Mouse (Mus musculus): Measurements from ENCODE around the gene Zdhhc7. TPM values are rescaled to one million over a fixed set of nuclear protein-coding genes. Genes with fewer than 3 reads are reported as not detected.

Zdhhc7 gene
- polyA plus RNA-seq, 1 experiment from 2014 or later: 36.2 TPM

- no peak overlapping the region for H3K9ac ChIP-seq (replicated peaks; ENCODE audit: low read length)
- no peak overlapping the region for H3K4me3 ChIP-seq (ENCODE audit: low read length)
- H3K4me1 ChIP-seq (ENCODE audit: insufficient read depth, low read length): peaks cover 5% of the 10 kb centered on the region; the same call in 1 of the 2 replicates
- no peaks in the 10 kb centered on the region for H3K36me3 ChIP-seq (ENCODE audit: insufficient read depth, low read length)
- 71% methylated on average over 7 of the region's 7 CpGs for WGBS
- no peak overlapping the region for H3K4me2 ChIP-seq (replicated peaks; ENCODE audit: low read depth, low read length)
- H3K27ac ChIP-seq (ENCODE audit: low read length): no peak overlapping the region
- no peaks in the 10 kb centered on the region for H3K27me3 ChIP-seq (ENCODE audit: insufficient read depth, low read length)
- no peaks in the 10 kb centered on the region for H3K9me3 ChIP-seq (ENCODE audit: low read length)
- ATAC-seq (ENCODE audit: low FRiP score, low TSS enrichment): no peak
Measured at GRCm38 (mm10) chr8:120133169-120133568, 31.9 kb upstream of the Zdhhc7 start.

- Histone ChIP-seq H3K9me3 (ENCODE audit: low read length) (no peaks in the 10 kb centered on the region), H3K36me3 (ENCODE audit: insufficient read depth, low read length) (no peaks in the 10 kb centered on the region), H3K9ac (replicated peaks; ENCODE audit: low read length) (no peak overlapping the region), H3K4me2 (replicated peaks; ENCODE audit: low read depth, low read length) (no peak overlapping the region), H3K4me3 (ENCODE audit: low read length) (no peak overlapping the region), H3K4me1 (ENCODE audit: insufficient read depth, low read length) (peaks cover 15% of the 10 kb centered on the region), H3K27ac (ENCODE audit: low read length) (no peak overlapping the region), H3K27me3 (ENCODE audit: insufficient read depth, low read length) (no peaks in the 10 kb centered on the region)
- ATAC-seq (ENCODE audit: low FRiP score, low TSS enrichment): no peak
- WGBS: 87% methylated on average over 8 of the region's 8 CpGs
Measured at GRCm38 (mm10) chr8:120131158-120131557, 29.9 kb upstream of the Zdhhc7 start.

- Histone ChIP-seq H3K4me3 (ENCODE audit: low read length) (no peak overlapping the region), H3K9ac (replicated peaks; ENCODE audit: low read length) (no peak overlapping the region), H3K27ac (ENCODE audit: low read length) (no peak overlapping the region), H3K27me3 (ENCODE audit: insufficient read depth, low read length) (no peaks in the 10 kb centered on the region), H3K4me1 (ENCODE audit: insufficient read depth, low read length) (peaks cover 30% of the 10 kb centered on the region), H3K9me3 (ENCODE audit: low read length) (no peaks in the 10 kb centered on the region), H3K36me3 (ENCODE audit: insufficient read depth, low read length) (no peaks in the 10 kb centered on the region), H3K4me2 (replicated peaks; ENCODE audit: low read depth, low read length) (no peak overlapping the region)
- no peak for ATAC-seq (ENCODE audit: low FRiP score, low TSS enrichment)
- 52% methylated on average over 4 of the region's 4 CpGs for WGBS
Measured at GRCm38 (mm10) chr8:120129547-120129946, 28.3 kb upstream of the Zdhhc7 start.

- WGBS: 30% methylated on average over 14 of the region's 14 CpGs
- no peaks in the 10 kb centered on the region for H3K36me3 ChIP-seq (ENCODE audit: insufficient read depth, low read length)
- H3K4me1 ChIP-seq (ENCODE audit: insufficient read depth, low read length): peaks cover 30% of the 10 kb centered on the region
- peak; percentile 64; the same call in 1 of the 2 replicates for ATAC-seq (ENCODE audit: low FRiP score, low TSS enrichment)
- H3K4me2 ChIP-seq (replicated peaks; ENCODE audit: low read depth, low read length): 0 out of 2 replicates have a peak overlapping the region, but pooled peaks have one; percentile 5
- H3K27me3 ChIP-seq (ENCODE audit: insufficient read depth, low read length): no peaks in the 10 kb centered on the region
- no peaks in the 10 kb centered on the region for H3K9me3 ChIP-seq (ENCODE audit: low read length)
- H3K27ac ChIP-seq (ENCODE audit: low read length): peak overlapping the region; percentile 75
- H3K9ac ChIP-seq (replicated peaks; ENCODE audit: low read length): 0 out of 2 replicates have a peak overlapping the region, but pooled peaks have one; percentile 2
- H3K4me3 ChIP-seq (ENCODE audit: low read length): no peak overlapping the region
Measured at GRCm38 (mm10) chr8:120126357-120127161, 25.3 kb upstream of the Zdhhc7 start.

- no peak overlapping the region; the same call in 1 of the 2 replicates for H3K9ac ChIP-seq (replicated peaks; ENCODE audit: low read length)
- WGBS: 46% methylated on average over 7 of the region's 7 CpGs
- H3K27me3 ChIP-seq (ENCODE audit: insufficient read depth, low read length): no peaks in the 10 kb centered on the region
- no peak for ATAC-seq (ENCODE audit: low FRiP score, low TSS enrichment)
- peaks cover 29% of the 10 kb centered on the region for H3K4me1 ChIP-seq (ENCODE audit: insufficient read depth, low read length)
- no peak overlapping the region for H3K27ac ChIP-seq (ENCODE audit: low read length)
- no peaks in the 10 kb centered on the region for H3K9me3 ChIP-seq (ENCODE audit: low read length)
- H3K36me3 ChIP-seq (ENCODE audit: insufficient read depth, low read length): no peaks in the 10 kb centered on the region
- no peak overlapping the region for H3K4me2 ChIP-seq (replicated peaks; ENCODE audit: low read depth, low read length)
- no peak overlapping the region for H3K4me3 ChIP-seq (ENCODE audit: low read length)
Measured at GRCm38 (mm10) chr8:120124836-120125389, 23.6 kb upstream of the Zdhhc7 start.

- Histone ChIP-seq H3K9ac (replicated peaks; ENCODE audit: low read length) (no peak overlapping the region), H3K36me3 (ENCODE audit: insufficient read depth, low read length) (no peaks in the 10 kb centered on the region), H3K4me1 (ENCODE audit: insufficient read depth, low read length) (peaks cover 25% of the 10 kb centered on the region), H3K27ac (ENCODE audit: low read length) (peak overlapping the region; percentile 0; the same call in 1 of the 2 replicates), H3K4me2 (replicated peaks; ENCODE audit: low read depth, low read length) (no peak overlapping the region), H3K27me3 (ENCODE audit: insufficient read depth, low read length) (no peaks in the 10 kb centered on the region), H3K9me3 (ENCODE audit: low read length) (no peaks in the 10 kb centered on the region), H3K4me3 (ENCODE audit: low read length) (no peak overlapping the region)
- 43% methylated on average over 6 of the region's 6 CpGs for WGBS
- ATAC-seq (ENCODE audit: low FRiP score, low TSS enrichment): no peak
Measured at GRCm38 (mm10) chr8:120124261-120124660, 23.0 kb upstream of the Zdhhc7 start.

- WGBS: 49% methylated on average over 5 of the region's 5 CpGs
- Histone ChIP-seq H3K27me3 (ENCODE audit: insufficient read depth, low read length) (peaks cover 2% of the 10 kb centered on the region), H3K4me2 (replicated peaks; ENCODE audit: low read depth, low read length) (no peak overlapping the region), H3K9ac (replicated peaks; ENCODE audit: low read length) (no peak overlapping the region), H3K9me3 (ENCODE audit: low read length) (no peaks in the 10 kb centered on the region), H3K27ac (ENCODE audit: low read length) (no peak overlapping the region), H3K36me3 (ENCODE audit: insufficient read depth, low read length) (no peaks in the 10 kb centered on the region), H3K4me1 (ENCODE audit: insufficient read depth, low read length) (peaks cover 14% of the 10 kb centered on the region), H3K4me3 (ENCODE audit: low read length) (no peak overlapping the region)
- ATAC-seq (ENCODE audit: low FRiP score, low TSS enrichment): no peak
Measured at GRCm38 (mm10) chr8:120120951-120121350, 19.7 kb upstream of the Zdhhc7 start.

- H3K9ac ChIP-seq (replicated peaks; ENCODE audit: low read length): no peak overlapping the region
- H3K27ac ChIP-seq (ENCODE audit: low read length): no peak overlapping the region
- H3K27me3 ChIP-seq (ENCODE audit: insufficient read depth, low read length): peaks cover 12% of the 10 kb centered on the region
- no peak overlapping the region for H3K4me3 ChIP-seq (ENCODE audit: low read length)
- no peaks in the 10 kb centered on the region for H3K9me3 ChIP-seq (ENCODE audit: low read length)
- H3K4me1 ChIP-seq (ENCODE audit: insufficient read depth, low read length): peaks cover 7% of the 10 kb centered on the region
- no peak overlapping the region for H3K4me2 ChIP-seq (replicated peaks; ENCODE audit: low read depth, low read length)
- ATAC-seq (ENCODE audit: low FRiP score, low TSS enrichment): no peak
- WGBS: 79% methylated on average over 6 of the region's 6 CpGs
- H3K36me3 ChIP-seq (ENCODE audit: insufficient read depth, low read length): no peaks in the 10 kb centered on the region
Measured at GRCm38 (mm10) chr8:120119931-120120330, 18.6 kb upstream of the Zdhhc7 start.

- WGBS: 63% methylated on average over 3 of the region's 3 CpGs
- Histone ChIP-seq H3K36me3 (ENCODE audit: insufficient read depth, low read length) (no peaks in the 10 kb centered on the region), H3K4me3 (ENCODE audit: low read length) (no peak overlapping the region), H3K9me3 (ENCODE audit: low read length) (no peaks in the 10 kb centered on the region), H3K27me3 (ENCODE audit: insufficient read depth, low read length) (peaks cover 17% of the 10 kb centered on the region), H3K9ac (replicated peaks; ENCODE audit: low read length) (no peak overlapping the region), H3K27ac (ENCODE audit: low read length) (no peak overlapping the region), H3K4me1 (ENCODE audit: insufficient read depth, low read length) (peaks cover 8% of the 10 kb centered on the region; the same call in 1 of the 2 replicates), H3K4me2 (replicated peaks; ENCODE audit: low read depth, low read length) (no peak overlapping the region)
- ATAC-seq (ENCODE audit: low FRiP score, low TSS enrichment): no peak; the same call in 1 of the 2 replicates
Measured at GRCm38 (mm10) chr8:120119429-120119828, 18.1 kb upstream of the Zdhhc7 start.

- Histone ChIP-seq H3K27me3 (ENCODE audit: insufficient read depth, low read length) (peaks cover 17% of the 10 kb centered on the region), H3K36me3 (ENCODE audit: insufficient read depth, low read length) (no peaks in the 10 kb centered on the region), H3K9ac (replicated peaks; ENCODE audit: low read length) (no peak overlapping the region), H3K27ac (ENCODE audit: low read length) (no peak overlapping the region), H3K4me1 (ENCODE audit: insufficient read depth, low read length) (peaks cover 11% of the 10 kb centered on the region; the same call in 1 of the 2 replicates), H3K4me3 (ENCODE audit: low read length) (no peak overlapping the region), H3K9me3 (ENCODE audit: low read length) (no peaks in the 10 kb centered on the region), H3K4me2 (replicated peaks; ENCODE audit: low read depth, low read length) (no peak overlapping the region)
- WGBS: 74% methylated on average over 5 of the region's 5 CpGs
- no peak for ATAC-seq (ENCODE audit: low FRiP score, low TSS enrichment)
Measured at GRCm38 (mm10) chr8:120118847-120119246, 17.6 kb upstream of the Zdhhc7 start.
